Mouse (Mus musculus) frontal cortex, postnatal 14 days (tissue): Measurements from ENCODE around the gene Supt20.
"Not testable (repeated sequence)": the region's sequence is repeated elsewhere in the genome, so short reads cannot be mapped to it uniquely, and the experiment has no call there.

ENCODE experiments used
- DNase-seq, 2 experiments: peaks; one replicate each; pipeline ENCODE4 v3.0.0; 2022; ENCODE audit warnings: low spot score in 2 of 2

Supt20 gene

GRCm38 (mm10) chr3:54755145-54756041, 62.8 kb downstream of the Supt20 start, which contains the start of gene Smad9:
Smad9 (plus strand) TSS chr3:54755582.
- peak; percentile 13 to 33 for DNase-seq

GRCm38 (mm10) chr3:54756058-54756457, 63.5 kb downstream of the Supt20 start:
- DNase-seq = peak in 1 of 2 experiments; percentile 11

- no peak for DNase-seq
Observed at GRCm38 (mm10) chr3:54757446-54757845, 64.8 kb downstream of the Supt20 start.

- no peak for DNase-seq
Observed at GRCm38 (mm10) chr3:54759211-54759610, 66.6 kb downstream of the Supt20 start.

GRCm38 (mm10) chr3:54760321-54761115, 67.9 kb downstream of the Supt20 start:
- no peak for DNase-seq

GRCm38 (mm10) chr3:54761258-54761657, 68.7 kb downstream of the Supt20 start:
- DNase-seq = no peak

GRCm38 (mm10) chr3:54764418-54764817, 71.8 kb downstream of the Supt20 start:
- DNase-seq = peak; percentile 10 to 36

GRCm38 (mm10) chr3:54765521-54765920, 72.9 kb downstream of the Supt20 start:
- not testable (repeated sequence) for DNase-seq

GRCm38 (mm10) chr3:54766034-54766433, 73.4 kb downstream of the Supt20 start:
- DNase-seq = no peak

- no peak for DNase-seq
Observed at GRCm38 (mm10) chr3:54766811-54767210, 74.2 kb downstream of the Supt20 start.

GRCm38 (mm10) chr3:54768592-54768991, 76.0 kb downstream of the Supt20 start:
- no peak for DNase-seq

GRCm38 (mm10) chr3:54769349-54770275, 77.0 kb downstream of the Supt20 start:
- no peak for DNase-seq

GRCm38 (mm10) chr3:54773613-54774012, 81.0 kb downstream of the Supt20 start:
- DNase-seq = no peak

GRCm38 (mm10) chr3:54775989-54776631, 83.5 kb downstream of the Supt20 start:
- DNase-seq = no peak
